Mouse (Mus musculus): ENCODE data around the gene Zan. TPM values are rescaled to one million over a fixed set of nuclear protein-coding genes. Genes with fewer than 3 reads are reported as not detected.

Gene Zan
- polyA plus RNA-seq, 1 experiment from 2014 or later: 0.11 TPM

DNA sequence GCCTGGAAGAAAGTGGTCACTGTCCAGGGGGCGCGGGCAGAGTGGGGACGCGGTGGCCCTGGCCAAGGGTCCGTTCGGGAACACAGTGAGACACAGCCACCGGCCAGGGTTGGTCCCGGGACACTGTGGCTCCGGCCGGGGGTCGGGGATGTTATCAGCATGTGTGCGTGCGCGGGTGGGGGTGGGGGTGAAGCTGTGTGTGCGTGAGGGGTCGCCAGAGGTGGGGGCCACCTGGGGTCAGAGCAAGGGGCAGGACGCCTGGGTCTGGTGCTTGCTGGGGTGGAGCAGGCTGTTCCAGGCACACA, 8.9 kb upstream of the Zan start:
- no peaks in the 10 kb centered on the region for H3K9me3 ChIP-seq (ENCODE audit: control insufficient read depth, low read length)
- ATAC-seq (replicated peaks; ENCODE audit: low FRiP score) (0 out of 2 replicates have a peak, but pooled peaks have one; percentile 27), DNase-seq (ENCODE audit: low spot score) (no peak)
- H3K36me3 ChIP-seq (ENCODE audit: control insufficient read depth, insufficient read depth, low read length): no peaks in the 10 kb centered on the region
- H3K4me2 ChIP-seq (ENCODE audit: low read depth, low read length, severe bottlenecking): peak overlapping the region; percentile 73
- H3K9ac ChIP-seq (ENCODE audit: low read length): peak overlapping the region; percentile 58
- WGBS: under 1% methylated on average over 16 of the region's 17 CpGs
- H3K4me3 ChIP-seq (ENCODE audit: low read depth, low read length): peak overlapping the region; percentile 37
- no peak overlapping the region for H3K27ac ChIP-seq (ENCODE audit: low read depth, low read length)
- no peaks in the 10 kb centered on the region for H3K27me3 ChIP-seq (ENCODE audit: control insufficient read depth, insufficient read depth, low read length)
- peaks cover 10% of the 10 kb centered on the region; the same call in 1 of the 2 replicates for H3K4me1 ChIP-seq (replicated peaks; ENCODE audit: control insufficient read depth, insufficient read depth, low read length)

GRCm38 (mm10) chr5:137485071-137485850, 8.4 kb upstream of the Zan start:
- no peaks in the 10 kb centered on the region for H3K36me3 ChIP-seq (ENCODE audit: control insufficient read depth, insufficient read depth, low read length)
- 3% methylated on average over 30 of the region's 30 CpGs for WGBS
- peak overlapping the region; percentile 73 for H3K4me2 ChIP-seq (ENCODE audit: low read depth, low read length, severe bottlenecking)
- no peak for ATAC-seq (replicated peaks; ENCODE audit: low FRiP score)
- DNase-seq (ENCODE audit: low spot score): peak; percentile 58
- H3K9ac ChIP-seq (ENCODE audit: low read length): peak overlapping the region; percentile 58
- H3K27ac ChIP-seq (ENCODE audit: low read depth, low read length): no peak overlapping the region
- H3K27me3 ChIP-seq (ENCODE audit: control insufficient read depth, insufficient read depth, low read length): no peaks in the 10 kb centered on the region
- peaks cover 10% of the 10 kb centered on the region; the same call in 1 of the 2 replicates for H3K4me1 ChIP-seq (replicated peaks; ENCODE audit: control insufficient read depth, insufficient read depth, low read length)
- H3K4me3 ChIP-seq (ENCODE audit: low read depth, low read length): peak overlapping the region; percentile 37
- no peaks in the 10 kb centered on the region for H3K9me3 ChIP-seq (ENCODE audit: control insufficient read depth, low read length)

DNA sequence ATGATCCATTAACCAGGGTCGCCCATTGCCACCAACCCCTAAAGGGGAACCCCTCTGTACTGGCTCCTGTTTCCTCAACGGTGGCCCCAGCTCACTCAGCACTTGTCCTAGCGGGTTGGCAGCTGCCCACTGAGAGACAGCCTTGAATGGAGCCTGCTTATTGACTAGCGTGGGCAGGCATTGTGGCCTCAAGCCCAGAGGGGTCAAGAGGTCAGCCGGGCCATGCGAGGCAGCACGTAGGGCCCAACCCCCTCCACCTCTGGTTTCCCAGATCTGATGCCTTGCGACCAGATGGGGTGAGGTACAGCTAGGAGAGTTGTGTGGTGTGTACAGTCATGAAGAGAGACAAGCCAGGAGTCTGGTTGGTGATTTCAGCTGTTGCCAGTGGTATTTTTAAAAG, 5.0 kb upstream of the Zan start:
- no peak for ATAC-seq (replicated peaks; ENCODE audit: low FRiP score)
- 15% methylated on average over 8 of the region's 8 CpGs for WGBS

GRCm38 (mm10) chr5:137481138-137481537, 4.3 kb upstream of the Zan start:
- H3K9ac ChIP-seq (ENCODE audit: low read length): no peak overlapping the region
- H3K27me3 ChIP-seq (ENCODE audit: control insufficient read depth, insufficient read depth, low read length): no peaks in the 10 kb centered on the region
- H3K9me3 ChIP-seq (ENCODE audit: control insufficient read depth, low read length): no peaks in the 10 kb centered on the region
- peaks cover 10% of the 10 kb centered on the region; the same call in 1 of the 2 replicates for H3K4me1 ChIP-seq (replicated peaks; ENCODE audit: control insufficient read depth, insufficient read depth, low read length)
- H3K4me3 ChIP-seq (ENCODE audit: low read depth, low read length): no peak overlapping the region
- peak; percentile 82 for DNase-seq (ENCODE audit: low spot score)
- no peak overlapping the region for H3K27ac ChIP-seq (ENCODE audit: low read depth, low read length)
- no peak for ATAC-seq (replicated peaks; ENCODE audit: low FRiP score)
- no peaks in the 10 kb centered on the region for H3K36me3 ChIP-seq (ENCODE audit: control insufficient read depth, insufficient read depth, low read length)
- H3K4me2 ChIP-seq (ENCODE audit: low read depth, low read length, severe bottlenecking): no peak overlapping the region

More for the DNA sequence above, 5.0 kb upstream of the Zan start:
- peaks cover 10% of the 10 kb centered on the region; the same call in 1 of the 2 replicates for H3K4me1 ChIP-seq (replicated peaks; ENCODE audit: control insufficient read depth, insufficient read depth, low read length)
- no peaks in the 10 kb centered on the region for H3K36me3 ChIP-seq (ENCODE audit: control insufficient read depth, insufficient read depth, low read length)
- no peak overlapping the region for H3K4me3 ChIP-seq (ENCODE audit: low read depth, low read length)
- no peak overlapping the region for H3K4me2 ChIP-seq (ENCODE audit: low read depth, low read length, severe bottlenecking)
- H3K9me3 ChIP-seq (ENCODE audit: control insufficient read depth, low read length): no peaks in the 10 kb centered on the region
- H3K27ac ChIP-seq (ENCODE audit: low read depth, low read length): no peak overlapping the region
- no peaks in the 10 kb centered on the region for H3K27me3 ChIP-seq (ENCODE audit: control insufficient read depth, insufficient read depth, low read length)
- H3K9ac ChIP-seq (ENCODE audit: low read length): no peak overlapping the region
- no peak for DNase-seq (ENCODE audit: low spot score)

DNA sequence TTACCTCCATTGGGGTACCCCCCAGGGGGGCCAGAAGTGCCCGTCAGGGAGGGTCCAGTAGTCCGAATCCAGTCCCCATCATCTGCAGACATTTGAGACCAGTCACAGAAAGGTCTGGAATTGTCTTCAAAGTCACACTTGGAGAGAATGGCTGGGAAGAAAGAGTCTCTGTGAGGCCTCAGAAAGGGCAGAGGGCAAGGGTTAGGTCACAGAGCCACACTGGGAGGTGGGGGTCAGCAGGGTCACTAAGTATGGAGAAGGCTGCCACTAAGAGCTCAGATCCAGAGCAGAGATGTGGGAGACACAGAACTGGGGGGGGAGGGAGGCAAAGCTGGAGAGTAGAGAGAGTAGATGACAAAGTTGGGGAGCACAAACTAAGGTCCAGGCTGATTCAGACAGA, 2.5 kb downstream of the Zan start:
- H3K4me3 ChIP-seq (ENCODE audit: low read depth, low read length): no peak overlapping the region
- ATAC-seq (replicated peaks; ENCODE audit: low FRiP score): no peak
- no peak overlapping the region for H3K27ac ChIP-seq (ENCODE audit: low read depth, low read length)
- no peak overlapping the region for H3K9ac ChIP-seq (ENCODE audit: low read length)
- H3K9me3 ChIP-seq (ENCODE audit: control insufficient read depth, low read length): no peaks in the 10 kb centered on the region
- no peak for DNase-seq (ENCODE audit: low spot score)
- H3K4me2 ChIP-seq (ENCODE audit: low read depth, low read length, severe bottlenecking): no peak overlapping the region
- no peaks in the 10 kb centered on the region for H3K36me3 ChIP-seq (ENCODE audit: control insufficient read depth, insufficient read depth, low read length)
- WGBS: 23% methylated on average over 2 of the region's 2 CpGs
- no peaks in the 10 kb centered on the region for H3K4me1 ChIP-seq (replicated peaks; ENCODE audit: control insufficient read depth, insufficient read depth, low read length)
- H3K27me3 ChIP-seq (ENCODE audit: control insufficient read depth, insufficient read depth, low read length): no peaks in the 10 kb centered on the region

DNA sequence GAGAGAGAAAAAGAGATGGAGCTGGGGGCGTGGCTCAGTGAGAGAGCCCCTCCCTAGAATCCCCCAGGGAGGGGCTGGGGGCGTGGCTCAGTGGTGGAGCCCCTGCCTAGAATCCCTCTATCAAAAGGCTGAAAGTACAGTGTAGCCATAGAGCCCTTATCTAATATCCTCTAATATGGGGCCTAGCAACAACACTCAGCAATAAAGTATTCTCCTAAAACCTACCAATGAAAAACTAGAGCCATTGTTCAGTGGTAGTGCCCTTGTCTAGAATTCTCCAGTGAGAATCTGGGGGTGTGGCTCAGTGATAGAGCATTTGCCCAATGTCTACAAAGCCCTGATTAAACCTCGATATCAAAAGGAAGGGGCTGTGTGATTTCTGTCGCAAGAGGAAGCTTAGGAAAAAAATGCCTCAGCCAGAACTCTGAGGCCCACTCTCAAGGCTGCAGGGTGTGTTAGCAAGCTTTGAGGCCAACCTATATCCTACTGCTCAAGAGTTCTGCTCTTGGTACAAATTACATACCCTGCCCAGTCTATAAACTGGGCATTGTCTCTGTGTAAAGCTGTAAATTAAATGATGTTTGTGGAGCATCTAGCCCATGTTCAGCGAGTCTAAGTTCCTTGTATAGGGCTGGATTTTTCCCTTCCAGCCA, 4.5 kb downstream of the Zan start:
- no peak for ATAC-seq (replicated peaks; ENCODE audit: low FRiP score)
- Histone ChIP-seq H3K27ac (ENCODE audit: low read depth, low read length) (no peak overlapping the region), H3K9me3 (ENCODE audit: control insufficient read depth, low read length) (no peaks in the 10 kb centered on the region), H3K4me1 (replicated peaks; ENCODE audit: control insufficient read depth, insufficient read depth, low read length) (no peaks in the 10 kb centered on the region), H3K4me2 (ENCODE audit: low read depth, low read length, severe bottlenecking) (no peak overlapping the region), H3K27me3 (ENCODE audit: control insufficient read depth, insufficient read depth, low read length) (no peaks in the 10 kb centered on the region), H3K4me3 (ENCODE audit: low read depth, low read length) (no peak overlapping the region), H3K36me3 (ENCODE audit: control insufficient read depth, insufficient read depth, low read length) (no peaks in the 10 kb centered on the region), H3K9ac (ENCODE audit: low read length) (no peak overlapping the region)
- no peak for DNase-seq (ENCODE audit: low spot score)
- 82% methylated on average over 5 of the region's 5 CpGs for WGBS

GRCm38 (mm10) chr5:137466946-137467345, 9.9 kb downstream of the Zan start:
- Histone ChIP-seq H3K27me3 (ENCODE audit: control insufficient read depth, insufficient read depth, low read length) (no peaks in the 10 kb centered on the region), H3K9me3 (ENCODE audit: control insufficient read depth, low read length) (no peaks in the 10 kb centered on the region), H3K4me3 (ENCODE audit: low read depth, low read length) (no peak overlapping the region), H3K27ac (ENCODE audit: low read depth, low read length) (no peak overlapping the region), H3K36me3 (ENCODE audit: control insufficient read depth, insufficient read depth, low read length) (no peaks in the 10 kb centered on the region), H3K4me1 (replicated peaks; ENCODE audit: control insufficient read depth, insufficient read depth, low read length) (no peaks in the 10 kb centered on the region), H3K9ac (ENCODE audit: low read length) (no peak overlapping the region), H3K4me2 (ENCODE audit: low read depth, low read length, severe bottlenecking) (no peak overlapping the region)
- WGBS: 91% methylated on average over 6 of the region's 6 CpGs
- DNase-seq (ENCODE audit: low spot score) (no peak), ATAC-seq (replicated peaks; ENCODE audit: low FRiP score) (no peak)

GRCm38 (mm10) chr5:137465049-137465448, 11.8 kb downstream of the Zan start:
- Histone ChIP-seq H3K9ac (ENCODE audit: low read length) (no peak overlapping the region), H3K4me2 (ENCODE audit: low read depth, low read length, severe bottlenecking) (no peak overlapping the region), H3K4me1 (replicated peaks; ENCODE audit: control insufficient read depth, insufficient read depth, low read length) (no peaks in the 10 kb centered on the region), H3K9me3 (ENCODE audit: control insufficient read depth, low read length) (no peaks in the 10 kb centered on the region), H3K4me3 (ENCODE audit: low read depth, low read length) (no peak overlapping the region), H3K36me3 (ENCODE audit: control insufficient read depth, insufficient read depth, low read length) (no peaks in the 10 kb centered on the region), H3K27ac (ENCODE audit: low read depth, low read length) (no peak overlapping the region), H3K27me3 (ENCODE audit: control insufficient read depth, insufficient read depth, low read length) (no peaks in the 10 kb centered on the region)
- no peak for ATAC-seq (replicated peaks; ENCODE audit: low FRiP score)
- WGBS: 64% methylated on average over 3 of the region's 3 CpGs
- DNase-seq (ENCODE audit: low spot score): no peak

Data from forebrain, embryonic 11.5 days (tissue).